Mouse (Mus musculus): ENCODE data around the gene Gpr176. TPM values are rescaled to one million over a fixed set of nuclear protein-coding genes. Genes with fewer than 3 reads are reported as not detected.

Gpr176 gene
- polyA plus RNA-seq (2017; shearing (Covaris generic)), result 0.16 TPM

GRCm38 (mm10) chr2:118372901-118373571, at the start of gene Gpr176:
TSS of gene Gpr176 (minus strand) at chr2:118373419.

GRCm38 (mm10) chr2:118388341-118389335, 15.4 kb upstream of the Gpr176 start, which contains the start of gene Eif2ak4:
TSS of gene Eif2ak4 (plus strand) at chr2:118388618.

GRCm38 (mm10) chr2:118256621-118257053, 116.6 kb downstream of the Gpr176 start, which contains the start of gene Fsip1:
TSS of gene Fsip1 (minus strand) at chr2:118256966.

Other genes with a start within 250 kb of the Gpr176 start
- gene Fsip1, start 116.5 kb downstream of the Gpr176 start, polyA plus RNA-seq (2017; shearing (Covaris generic)), result not detected
- 11.5 TPM for gene Eif2ak4, start 15.2 kb upstream of the Gpr176 start, polyA plus RNA-seq (2017; shearing (Covaris generic))
- gene Srp14, start 106.3 kb upstream of the Gpr176 start, polyA plus RNA-seq (2017; shearing (Covaris generic)), result 208 TPM
- 2.8 TPM for gene Bmf, start 176.3 kb upstream of the Gpr176 start, polyA plus RNA-seq (2017; shearing (Covaris generic))
- gene Bub1b, start 224.8 kb upstream of the Gpr176 start, polyA plus RNA-seq (2017; shearing (Covaris generic)), result 2.7 TPM